Mouse (Mus musculus) embryonic facial prominence, embryonic 10.5 days (tissue): ENCODE results near the gene Dbndd1. TPM values are rescaled to one million over a fixed set of nuclear protein-coding genes. Genes with fewer than 3 reads are reported as not detected.
"Not testable (repeated sequence)": the region's sequence is repeated elsewhere in the genome, so short reads cannot be mapped to it uniquely, and the experiment has no call there.

Experiments
- DNase-seq: peaks from one replicate; pipeline ENCODE4 v3.0.0-alpha.2; 2017; ENCODE audit warnings: low spot score
- H3K27ac ChIP-seq: fragments of 300-500 bp; sonication (generic); replicated peaks from 2 replicates; pipeline ENCODE4 v1.5.1; 2016; ENCODE audit warnings: mild to moderate bottlenecking
- H3K27me3 ChIP-seq: fragments of 300-500 bp; sonication (generic); replicated peaks from 2 replicates; pipeline ENCODE4 v1.6.1; 2016; ENCODE audit warnings: low read depth, mild to moderate bottlenecking; ENCODE audit not compliant: poor library complexity, severe bottlenecking
- H3K36me3 ChIP-seq: fragments of 300-500 bp; sonication (generic); replicated peaks from 2 replicates; pipeline ENCODE4 v1.6.1; 2016; ENCODE audit warnings: mild to moderate bottlenecking, moderate library complexity
- H3K4me1 ChIP-seq: fragments of 300-500 bp; sonication (generic); 2 replicates; pipeline ENCODE4 v1.6.1; 2016
- H3K4me3 ChIP-seq: fragments of 300-500 bp; sonication (generic); 2 replicates; pipeline ENCODE4 v1.5.1; 2016; ENCODE audit warnings: mild to moderate bottlenecking, moderate library complexity
- H3K9me3 ChIP-seq: fragments of 300-500 bp; sonication (generic); 2 replicates; pipeline ENCODE4 v1.6.1; 2016; ENCODE audit warnings: mild to moderate bottlenecking
- WGBS: fragments of 180-500 bp; shearing (Covaris S2); methylation state at CpG from one replicate; pipeline ENCODE4 v1.1.7; 2016; 5-methylcytosine and 5-hydroxymethylcytosine counted together
- polyA plus RNA-seq: library from polyadenylated mRNA; unstranded; fragments of >200 nt; fragmentation: Nextera tagmentation; extraction: Ambion mirVana; gene quantifications from 2 replicates; pipeline ENCODE4 v1.2.1, GENCODE M21; 2016

The Dbndd1 gene
- polyA plus RNA-seq, 1 experiment from 2014 or later = 12.1 TPM

DNA sequence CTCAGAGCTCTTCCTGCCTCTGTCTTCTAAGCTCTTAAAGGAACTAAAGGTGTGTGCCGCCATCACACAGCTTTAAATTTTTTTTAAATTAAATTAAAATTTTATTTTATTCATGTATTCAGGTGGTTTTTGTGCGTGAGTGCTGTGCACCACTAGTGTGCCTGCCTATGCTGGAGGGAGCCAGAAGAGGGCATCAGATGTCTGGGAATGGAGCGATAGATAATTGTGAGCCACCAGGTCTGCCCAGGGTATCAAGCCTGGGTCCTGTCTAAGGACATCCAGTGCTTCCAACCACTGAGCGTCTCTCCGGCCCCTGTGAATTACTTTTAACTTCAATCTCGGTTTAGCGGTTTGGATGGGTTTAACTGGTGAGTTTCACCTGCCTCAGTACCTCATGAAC is 32.6 kb downstream of the Dbndd1 start:
- Histone ChIP-seq H3K4me3 (no peak overlapping the region), H3K27ac (no peak overlapping the region), H3K27me3 (no peaks in the 10 kb centered on the region), H3K36me3 (peaks cover 74% of the 10 kb centered on the region), H3K4me1 (peaks cover 11% of the 10 kb centered on the region), H3K9me3 (no peaks in the 10 kb centered on the region)
- WGBS = 87% methylated on average over 7 of the region's 7 CpGs
- no peak for DNase-seq

DNA sequence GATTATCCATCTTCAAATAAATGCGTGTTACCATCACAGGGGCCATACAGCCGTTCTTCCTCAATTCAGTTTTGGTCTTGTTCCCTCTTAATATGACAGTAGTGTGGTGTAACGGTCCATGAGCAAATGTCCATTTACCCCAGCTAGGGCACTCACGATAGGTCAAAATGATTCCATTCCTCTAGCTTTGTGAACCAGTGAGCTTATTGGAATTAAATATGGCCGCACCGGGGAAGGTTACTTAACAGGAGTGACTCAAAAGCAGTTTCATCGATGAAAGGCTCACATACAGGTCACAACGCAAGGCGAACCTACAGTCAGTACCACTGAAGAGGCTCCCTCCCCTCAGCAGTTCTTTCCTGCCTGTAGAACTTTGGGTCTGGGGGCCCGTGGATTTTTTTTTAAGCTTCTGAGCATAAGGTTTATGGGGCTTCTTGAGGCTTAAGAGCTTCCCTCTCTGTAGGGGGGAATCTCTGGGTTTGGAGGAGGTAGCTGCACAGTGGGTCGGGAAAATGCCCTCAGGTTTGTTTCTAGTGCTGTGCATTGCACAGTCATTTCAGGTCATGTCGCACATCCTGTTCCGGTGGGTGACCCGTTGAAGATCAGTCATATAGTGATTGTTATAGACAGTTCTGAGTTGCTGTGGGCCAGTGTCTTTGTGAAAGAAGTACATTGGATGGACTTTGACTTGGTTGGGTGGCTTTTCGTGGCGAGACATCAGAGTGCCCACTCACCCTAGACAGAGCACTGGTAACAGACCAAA is 36.6 kb downstream of the Dbndd1 start:
- WGBS = 40% methylated on average over 16 of the region's 16 CpGs
- Histone ChIP-seq H3K4me1 (peaks cover 19% of the 10 kb centered on the region), H3K27me3 (peaks cover 5% of the 10 kb centered on the region; the same call in 1 of the 2 replicates), H3K4me3 (peak overlapping the region; percentile 96), H3K27ac (peak overlapping the region; percentile 99), H3K9me3 (no peaks in the 10 kb centered on the region), H3K36me3 (peaks cover 34% of the 10 kb centered on the region)
- DNase-seq = peak; percentile 18

DNA sequence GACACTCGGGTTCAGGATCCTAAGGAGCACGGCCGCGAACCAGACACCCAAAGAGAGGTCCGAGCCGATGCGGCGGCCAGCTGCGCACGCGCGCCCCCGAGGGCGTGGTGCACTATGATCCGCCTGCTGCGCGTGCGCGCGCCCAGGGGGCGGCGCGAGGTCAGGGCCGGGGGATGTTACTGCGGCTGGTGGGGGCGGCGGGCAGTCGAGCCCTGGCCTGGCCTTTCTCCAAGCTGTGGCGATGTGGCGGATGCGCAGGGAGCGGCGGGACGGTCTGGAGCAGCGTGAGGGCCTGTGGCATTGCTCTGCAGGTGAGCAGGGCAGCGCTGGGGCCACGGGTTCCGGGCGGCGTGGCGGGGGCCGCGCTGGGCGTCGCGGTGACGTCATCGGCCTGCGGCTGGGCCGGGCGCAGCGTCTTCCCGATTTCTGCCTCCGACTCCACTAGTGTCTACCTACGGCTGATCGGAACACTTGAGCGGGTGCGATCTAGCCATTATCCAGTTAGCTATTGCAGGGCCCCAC is 37.5 kb downstream of the Dbndd1 start, which contains the start of gene Afg3l1:
Afg3l1 (plus strand) TSS at position 167 of the 522 bp plus-strand sequence.
- peak within 1 kb of the TSS; percentile 99 for H3K27ac ChIP-seq
- WGBS = under 1% methylated on average over 58 of the region's 58 CpGs
- DNase-seq = peak; percentile 95
- peaks cover 27% of the 10 kb centered on the region for H3K36me3 ChIP-seq
- H3K4me3 ChIP-seq = peak within 1 kb of the TSS; percentile 96
- peaks cover 5% of the 10 kb centered on the region; the same call in 1 of the 2 replicates for H3K27me3 ChIP-seq
- no peaks in the 10 kb centered on the region for H3K9me3 ChIP-seq
- H3K4me1 ChIP-seq = peaks cover 19% of the 10 kb centered on the region

DNA sequence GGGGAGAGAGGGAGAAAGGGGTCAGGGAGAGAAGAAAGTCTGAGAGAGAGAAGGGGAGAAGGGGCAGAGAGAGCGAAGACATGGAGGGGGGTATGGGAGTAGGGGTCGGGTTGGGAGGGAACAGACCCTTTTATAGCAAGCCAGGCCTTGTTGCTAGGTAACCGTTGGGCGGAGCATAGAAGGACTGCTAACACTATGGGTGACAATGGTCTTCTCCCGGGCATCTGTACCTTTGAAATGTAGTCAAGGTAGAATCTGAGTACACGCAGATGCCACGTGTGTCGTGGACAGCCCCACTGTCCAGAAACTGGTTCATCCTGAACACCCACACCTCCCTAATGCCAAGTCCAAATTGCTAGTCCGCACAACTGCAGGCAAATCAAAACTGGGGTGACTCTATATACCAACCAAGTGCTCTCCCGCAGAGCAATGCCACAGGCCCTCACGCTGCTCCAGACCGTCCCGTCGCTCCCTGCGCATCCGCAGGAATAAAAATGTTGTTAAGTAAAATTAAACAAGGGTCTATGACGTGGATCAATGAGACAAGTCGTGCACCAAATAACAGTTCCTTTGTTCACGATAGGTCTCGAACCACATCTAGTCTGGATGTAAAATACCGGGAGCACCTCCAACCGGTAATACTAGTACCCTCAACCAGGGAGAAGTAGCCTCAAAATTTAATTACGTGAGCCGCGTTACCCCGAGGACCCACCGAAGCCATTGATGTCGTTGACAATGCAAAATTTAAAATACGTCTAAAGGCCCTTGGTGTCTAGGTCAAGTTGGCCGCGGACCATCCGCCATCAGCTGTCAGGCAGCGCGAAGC is 38.1 kb downstream of the Dbndd1 start:
- Histone ChIP-seq H3K27me3 (peaks cover 5% of the 10 kb centered on the region; the same call in 1 of the 2 replicates), H3K4me1 (peaks cover 19% of the 10 kb centered on the region), H3K9me3 (no peaks in the 10 kb centered on the region), H3K27ac (peak overlapping the region; percentile 99), H3K36me3 (peaks cover 20% of the 10 kb centered on the region), H3K4me3 (peak overlapping the region; percentile 96)
- WGBS = 10% methylated on average over 34 of the region's 34 CpGs
- peak; percentile 29 for DNase-seq

DNA sequence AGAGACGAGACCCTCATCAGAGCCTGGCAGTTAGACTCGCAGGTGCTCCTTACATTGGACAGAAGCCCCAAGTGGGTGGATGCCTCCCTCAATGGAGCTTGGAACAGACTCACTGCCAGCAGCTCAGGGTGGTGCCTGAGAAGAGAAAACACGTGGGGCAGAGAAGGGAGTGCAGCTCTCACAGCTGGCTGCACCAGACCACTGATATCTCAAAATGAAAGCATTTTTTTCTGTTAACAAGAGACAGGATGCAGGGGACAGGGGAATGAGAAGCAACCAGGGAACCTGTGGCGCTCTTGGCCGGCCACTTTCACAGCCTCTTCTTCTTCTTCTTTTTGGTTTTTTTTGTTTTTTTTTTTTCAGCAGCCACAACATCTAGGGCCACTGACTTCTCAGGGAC is 40.7 kb downstream of the Dbndd1 start:
- not testable (repeated sequence) for H3K36me3 ChIP-seq, H3K4me3 ChIP-seq, DNase-seq, H3K9me3 ChIP-seq, H3K27me3 ChIP-seq, H3K27ac ChIP-seq
- WGBS = 74% methylated on average over 5 of the region's 5 CpGs
- peaks cover 19% of the 10 kb centered on the region for H3K4me1 ChIP-seq

DNA sequence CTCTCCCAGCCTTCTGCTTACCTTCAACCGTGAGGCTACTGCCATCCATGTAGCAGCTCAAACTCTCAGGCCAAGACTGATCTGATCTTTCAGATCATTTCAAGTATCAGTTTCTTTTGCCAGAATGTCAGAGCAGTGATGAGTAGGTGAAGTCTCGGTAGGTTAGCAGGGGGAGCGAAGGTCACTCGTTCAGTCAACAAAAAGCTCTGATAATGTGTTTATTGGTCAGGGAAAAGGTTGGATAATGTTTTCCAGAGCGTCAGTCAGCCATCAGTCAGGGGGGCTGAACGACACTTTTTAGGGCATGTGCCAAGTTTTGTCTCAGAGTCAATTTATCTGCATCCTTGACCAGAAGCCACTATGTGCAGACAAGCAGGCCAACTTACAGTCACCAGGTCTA is 42.3 kb downstream of the Dbndd1 start:
- WGBS = 73% methylated on average over 6 of the region's 6 CpGs
- H3K4me3 ChIP-seq, H3K27me3 ChIP-seq, H3K27ac ChIP-seq, H3K36me3 ChIP-seq, H3K9me3 ChIP-seq, DNase-seq, H3K4me1 ChIP-seq: not testable (repeated sequence)

DNA sequence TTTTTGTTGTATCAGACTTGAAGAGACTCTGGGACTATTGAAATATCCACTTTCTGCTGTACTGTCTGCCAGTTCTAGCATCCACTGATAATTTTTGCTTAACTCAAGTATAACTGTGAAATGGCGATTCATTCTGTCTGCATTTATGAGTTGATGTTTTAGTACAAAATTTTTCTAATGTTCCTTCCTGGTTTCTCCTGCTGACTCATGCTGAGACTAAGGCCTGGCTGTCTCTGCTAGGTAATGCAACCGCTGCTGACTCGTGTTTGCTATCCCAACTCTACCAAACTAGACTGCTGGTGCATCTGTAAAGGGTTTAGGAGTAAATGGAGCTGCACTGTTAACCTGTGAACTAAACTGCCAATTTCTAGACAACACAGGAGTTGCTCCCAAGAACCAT is 47.8 kb downstream of the Dbndd1 start:
- Histone ChIP-seq H3K27ac (no peak overlapping the region), H3K9me3 (no peaks in the 10 kb centered on the region), H3K4me1 (peaks cover 9% of the 10 kb centered on the region), H3K4me3 (no peak overlapping the region), H3K36me3 (peaks cover 18% of the 10 kb centered on the region), H3K27me3 (no peaks in the 10 kb centered on the region)
- 75% methylated on average over 3 of the region's 3 CpGs for WGBS
- DNase-seq = no peak

DNA sequence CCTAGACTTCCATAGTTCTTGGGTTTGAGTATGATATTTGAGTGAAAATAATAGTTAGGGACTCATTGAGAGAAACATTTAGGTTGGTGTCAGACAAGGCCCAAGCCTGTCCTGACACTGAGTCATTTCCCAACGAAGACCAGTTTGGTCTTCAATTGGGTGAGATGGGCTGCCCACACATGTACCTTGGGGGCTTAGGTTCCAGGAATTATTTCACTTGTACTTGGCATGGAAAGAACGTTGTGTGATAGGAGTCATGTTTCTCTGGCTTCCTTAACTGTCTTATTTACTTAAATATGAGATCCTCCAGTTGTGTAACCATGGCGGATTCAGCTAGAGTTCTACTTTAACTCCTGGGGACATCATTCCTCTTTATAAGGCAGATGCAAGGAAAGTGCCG is 51.6 kb downstream of the Dbndd1 start:
- WGBS = 83% methylated on average over 4 of the region's 4 CpGs
- Histone ChIP-seq H3K4me1 (peaks cover 14% of the 10 kb centered on the region), H3K36me3 (peaks cover 56% of the 10 kb centered on the region), H3K9me3 (no peaks in the 10 kb centered on the region), H3K27me3 (no peaks in the 10 kb centered on the region), H3K4me3 (no peak overlapping the region), H3K27ac (no peak overlapping the region)
- DNase-seq = no peak

Other genes with a start within 250 kb of the Dbndd1 start
- gene Fanca, start 196.9 kb downstream of the Dbndd1 start, polyA plus RNA-seq = 49.4 and 52.3 TPM in 2 replicates
- gene Spire2, start 182.8 kb downstream of the Dbndd1 start, polyA plus RNA-seq = 4.3 and 5.8 TPM in 2 replicates
- 141 and 144 TPM in 2 replicates for gene Tcf25, start 141.7 kb downstream of the Dbndd1 start, polyA plus RNA-seq
- not detected in 2 replicates for gene Mc1r, start 108.4 kb downstream of the Dbndd1 start, polyA plus RNA-seq
- gene Tubb3, start 104.0 kb downstream of the Dbndd1 start, polyA plus RNA-seq = 223 and 230 TPM in 2 replicates
- 43.5 and 44.5 TPM in 2 replicates for gene Def8, start 91.9 kb downstream of the Dbndd1 start, polyA plus RNA-seq
- 68.1 and 69.2 TPM in 2 replicates for gene Afg3l1, start 37.6 kb downstream of the Dbndd1 start, polyA plus RNA-seq
- gene Gas8, start 3.4 kb upstream of the Dbndd1 start, polyA plus RNA-seq = 42.3 and 43.7 TPM in 2 replicates
- gene Rhou, start 138.5 kb upstream of the Dbndd1 start, polyA plus RNA-seq = 6.2 and 6.3 TPM in 2 replicates